ENCODE assay signal across 15 mouse cellular contexts in genomic region chr14:28980482-28980881, GRCm38 (mm10). TPM values are rescaled to one million over a fixed set of nuclear protein-coding genes. Genes with fewer than 3 reads are reported as not detected.
A peak's percentile ranks its signal among the peaks of the same experiment; 100 is the strongest.
DNase-seq lines count a peak whose midpoint lies in the region; ATAC-seq and TF ChIP-seq lines count a peak whose summit lies in the region.
"Had no signal": no experiment of that assay in that cellular context is flagged by ENCODE, and none has a peak within 500 bp of the region (broad histone marks: within the 10 kb centered on the region; RNA-seq: fewer than 3 reads in every experiment).

No protein-coding gene starts in this region.

- H3K4me3 ChIP-seq in midbrain, postnatal 0 days (ENCODE audit: low read depth, low read length), result no peak overlapping the region
- H3K4me3 ChIP-seq: erythroblast, embryonic 14.5 days; myocyte had no signal

- H3K36me3 ChIP-seq in midbrain, postnatal 0 days (ENCODE audit: insufficient read depth, low read length), result no peaks in the 10 kb centered on the region

- H3K4me1 ChIP-seq in midbrain, postnatal 0 days (ENCODE audit: insufficient read depth, low read length), result no peaks in the 10 kb centered on the region

- H3K27ac ChIP-seq in midbrain, postnatal 0 days (ENCODE audit: low read depth, low read length), result no peak overlapping the region

- H3K27me3 ChIP-seq in midbrain, postnatal 0 days (ENCODE audit: insufficient read depth, low read length), result no peaks in the 10 kb centered on the region
- H3K27me3 ChIP-seq: CH12.LX had no signal

- TF ChIP-seq CTCF in brain, embryonic 14.5 days (IDR thresholded peaks at IDR 0.05; ENCODE audit: borderline replicate concordance, extremely low read depth, insufficient read depth, insufficient read length), result peak; percentile 51; the same call in 1 of the 2 replicates
- peak; percentile 55 for TF ChIP-seq CTCF in midbrain, postnatal 0 days (IDR thresholded peaks at IDR 0.05)

- H3K4me2 ChIP-seq in midbrain, postnatal 0 days (ENCODE audit: low read depth, low read length, poor library complexity, severe bottlenecking), result no peak overlapping the region

- peak; percentile 9 for DNase-seq in heart, postnatal 4 days
- DNase-seq in heart, adult 11 months, result no peak
- DNase-seq in lung, postnatal 10 days, result peak; percentile 18
- no peak for DNase-seq in lung, postnatal 14 days
- DNase-seq in brain, embryonic 14.5 days (ENCODE audit: low read depth), result peak; percentile 56
- DNase-seq in midbrain, postnatal 0 days (ENCODE audit: low spot score), result peak; percentile 35
- DNase-seq in frontal cortex, postnatal 10 days (ENCODE audit: low spot score in 2 of 2), result no peak
- no peak for DNase-seq in yolk sac, embryonic 10.5 days (ENCODE audit: low spot score)
- DNase-seq: adrenal gland, postnatal 25 days; cerebellum, adult 2 months; lung, adult 18-20 months had no signal

- 27% methylated on average over 3 of the region's 3 CpGs for WGBS in midbrain, postnatal 0 days

- no peak for ATAC-seq in midbrain, postnatal 0 days (ENCODE audit: low FRiP score)
- ATAC-seq: inflammation-experienced regulatory T-cells, adult 6 months had no signal

- H3K9ac ChIP-seq in midbrain, postnatal 0 days (replicated peaks; ENCODE audit: low read length, poor library complexity, severe bottlenecking), result no peak overlapping the region

- no peaks in the 10 kb centered on the region for H3K9me3 ChIP-seq in midbrain, postnatal 0 days (ENCODE audit: low read length)

- TF ChIP-seq POLR2A in brain, embryonic 14.5 days (IDR thresholded peaks at IDR 0.05; ENCODE audit: borderline replicate concordance, extremely low read depth, insufficient read depth, insufficient read length, poor library complexity, severe bottlenecking), result no peak

RNA-seq across cellular contexts. Expression of gene Lrtm1, which starts 37.5 kb away (rescaled TPM):
- 10 to 100 TPM; 57.1 to 61.9 TPM for total RNA-seq in heart, postnatal 4 days (2021)
- polyA plus RNA-seq in brain, embryonic 14.5 days (2012; rRNA removed), result 0.05 and 0.08 TPM in 2 replicates
- not detected in 2 replicates for total RNA-seq in midbrain, postnatal 0 days (2014; rRNA removed)
- polyA plus RNA-seq in midbrain, postnatal 0 days (2015; fragmentation: Nextera tagmentation; extraction: Ambion mirVana), result 0.12 TPM in 2 replicates
- total RNA-seq: CH12.LX had no signal
- polyA plus RNA-seq: cerebellum, adult 2 months; inflammation-experienced regulatory T-cells, adult 6 months had no signal

Comparison
In these comparisons a context has a peak if more than half of its experiments do, and no peak if none do; other contexts are left out.
1. DNase-seq: peak in heart, postnatal 4 days (single experiment), lung, postnatal 10 days (single experiment), brain, embryonic 14.5 days (single experiment) and midbrain, postnatal 0 days (single experiment); none in heart, adult 11 months (single experiment), lung, postnatal 14 days (single experiment), frontal cortex, postnatal 10 days (0 of 2) and yolk sac, embryonic 10.5 days (single experiment).
2. RNA of gene Lrtm1, which starts 37.5 kb away (total RNA-seq): 57.1 to 61.9 TPM in heart, postnatal 4 days; not detected in midbrain, postnatal 0 days; every median in the first group is over 10 times any median in the second.